Mouse (Mus musculus) small intestine, adult 2 months (tissue): ENCODE results near the gene Tifa.

Source experiments
- CTCF ChIP-seq: fragments of 200-500 bp; IDR thresholded peaks from 2 replicates; pipeline ENCODE4 v1.5.1; 2012; ENCODE audit warnings: low read depth, mild to moderate bottlenecking, control low read depth, inconsistent platforms, low read length, moderate library complexity, mixed read lengths; ENCODE audit not compliant: insufficient replicate concordance, insufficient read length; ENCODE audit errors: extremely low read depth
- POLR2A ChIP-seq: fragments of 200-500 bp; IDR thresholded peaks from 2 replicates; pipeline ENCODE4 v1.6.1; 2012; ENCODE audit warnings: low read depth, mild to moderate bottlenecking, control low read depth, inconsistent platforms, low read length, moderate library complexity

GRCm38 (mm10) chr3:127745504-127745903, 44.1 kb upstream of the Tifa start:
- TF ChIP-seq CTCF (no peak), POLR2A (no peak)
